10 mouse cellular contexts compared by ENCODE assay signal in genomic region chr15:51724127-51724526, GRCm38 (mm10).
DNase-seq lines count a peak whose midpoint lies in the region; ATAC-seq and TF ChIP-seq lines count a peak whose summit lies in the region.
"Had no signal": no experiment of that assay in that cellular context is flagged by ENCODE, and none has a peak within 500 bp of the region (broad histone marks: within the 10 kb centered on the region; RNA-seq: fewer than 3 reads in every experiment).

No protein-coding gene starts in this region.

- H3K27ac ChIP-seq in gastrocnemius, adult 2 months, result peak overlapping the region; percentile 87; the same call in 1 of the 2 replicates
- no peak overlapping the region for H3K27ac ChIP-seq in lung, postnatal 0 days (ENCODE audit: low read length)
- H3K27ac ChIP-seq: liver, embryonic 15.5 days had no signal

- no peak overlapping the region for H3K4me2 ChIP-seq in lung, postnatal 0 days (replicated peaks; ENCODE audit: low read depth, low read length)
- H3K4me2 ChIP-seq: liver, embryonic 15.5 days had no signal

- intact Hi-C loops in gastrocnemius, adult 2 months (cut with DNase I), result no loop called here
- intact Hi-C loops in gastrocnemius, postnatal 36 days (cut with DNase I), result no loop called here

- H3K36me3 ChIP-seq in lung, postnatal 0 days (ENCODE audit: insufficient read depth, low read length), result no peaks in the 10 kb centered on the region
- H3K36me3 ChIP-seq: liver, embryonic 15.5 days had no signal

- no peaks in the 10 kb centered on the region for H3K4me1 ChIP-seq in lung, postnatal 0 days (ENCODE audit: insufficient read depth, low read depth, low read length)
- H3K4me1 ChIP-seq: liver, embryonic 15.5 days had no signal

- TF ChIP-seq EP300 in lung, postnatal 0 days (IDR thresholded peaks at IDR 0.05), result no peak

- no peaks in the 10 kb centered on the region for H3K27me3 ChIP-seq in lung, postnatal 0 days (replicated peaks; ENCODE audit: insufficient read depth, low read length)
- H3K27me3 ChIP-seq: liver, embryonic 15.5 days had no signal

- no peak for ATAC-seq in lung, postnatal 0 days
- 0 out of 2 replicates have a peak, but pooled peaks have one; percentile 47 for ATAC-seq in megakaryocyte, adult 5-6 weeks (ENCODE audit: poor library complexity, severe bottlenecking)

- no peak overlapping the region for H3K4me3 ChIP-seq in gastrocnemius, adult 2 months
- no peak overlapping the region for H3K4me3 ChIP-seq in lung, postnatal 0 days (ENCODE audit: low read depth, low read length)
- H3K4me3 ChIP-seq: liver, embryonic 15.5 days had no signal

- no peaks in the 10 kb centered on the region for H3K9me3 ChIP-seq in lung, postnatal 0 days (ENCODE audit: low read length)
- H3K9me3 ChIP-seq: liver, embryonic 15.5 days had no signal

- WGBS in lung, postnatal 0 days, result 76% methylated on average over 7 of the region's 7 CpGs

- peak; percentile 47 for TF ChIP-seq CTCF in gastrocnemius, adult 2 months (IDR thresholded peaks at IDR 0.05)
- TF ChIP-seq CTCF in lung, postnatal 0 days (IDR thresholded peaks at IDR 0.05), result peak; percentile 31; the same call in 1 of the 2 replicates

- no peak overlapping the region for H3K9ac ChIP-seq in lung, postnatal 0 days (replicated peaks; ENCODE audit: low read depth)
- H3K9ac ChIP-seq: liver, embryonic 15.5 days had no signal

- DNase-seq in gastrocnemius, adult 2 months, result peak; percentile 47
- no peak for DNase-seq in gastrocnemius, postnatal 36 days
- no peak for DNase-seq in lung, postnatal 0 days (ENCODE audit: low spot score)
- no peak for DNase-seq in lung, postnatal 25 days (ENCODE audit: low spot score)
- peak; percentile 69 for DNase-seq in ZHBTc4 (ENCODE audit: low read depth, low spot score)
- DNase-seq in cerebellum, adult 11 months, result no peak
- DNase-seq in spleen, postnatal 4 days (ENCODE audit: low spot score in 2 of 2), result no peak
- DNase-seq: B cell, adult 2 months had no signal

Comparison
In these comparisons a context has a peak if more than half of its experiments do, and no peak if none do; other contexts are left out.
1. DNase-seq: peak in gastrocnemius, adult 2 months (single experiment) and ZHBTc4 (single experiment); none in gastrocnemius, postnatal 36 days (0 of 2), lung, postnatal 0 days (single experiment), lung, postnatal 25 days (single experiment), cerebellum, adult 11 months (single experiment) and spleen, postnatal 4 days (0 of 2).